Comparison of ENCODE assay signal across 11 mouse cellular contexts in genomic region chr4:109978858-109979340, GRCm38 (mm10). TPM values are rescaled to one million over a fixed set of nuclear protein-coding genes. Genes with fewer than 3 reads are reported as not detected.
A peak's percentile ranks its signal among the peaks of the same experiment; 100 is the strongest.
DNase-seq lines count a peak whose midpoint lies in the region; ATAC-seq and TF ChIP-seq lines count a peak whose summit lies in the region.
"Had no signal": no experiment of that assay in that cellular context is flagged by ENCODE, and none has a peak within 500 bp of the region (broad histone marks: within the 10 kb centered on the region; RNA-seq: fewer than 3 reads in every experiment).

No protein-coding gene starts in this region.

- ATAC-seq in kidney, embryonic 15.5 days (replicated peaks; ENCODE audit: low FRiP score): no peak
- ATAC-seq in embryonic facial prominence, embryonic 14.5 days (ENCODE audit: low read depth): no peak
- ATAC-seq in limb, embryonic 13.5 days (ENCODE audit: low FRiP score, low read depth): no peak
- ATAC-seq: activated CD4-positive, CD25-positive, alpha-beta regulatory T cell, adult 4 months had no signal

- H3K36me3 ChIP-seq in kidney, embryonic 15.5 days: no peaks in the 10 kb centered on the region
- no peaks in the 10 kb centered on the region for H3K36me3 ChIP-seq in embryonic facial prominence, embryonic 14.5 days (ENCODE audit: control insufficient read depth, insufficient read depth, low read length)
- H3K36me3 ChIP-seq in limb, embryonic 13.5 days: no peaks in the 10 kb centered on the region

- H3K4me2 ChIP-seq in kidney, embryonic 15.5 days: peak overlapping the region; percentile 78
- H3K4me2 ChIP-seq in embryonic facial prominence, embryonic 14.5 days (ENCODE audit: low read depth, low read length): peak overlapping the region; percentile 59; the same call in 1 of the 2 replicates
- peak overlapping the region; percentile 72 for H3K4me2 ChIP-seq in limb, embryonic 13.5 days (replicated peaks)

- no peak overlapping the region for H3K9ac ChIP-seq in kidney, embryonic 15.5 days
- H3K9ac ChIP-seq in embryonic facial prominence, embryonic 14.5 days (ENCODE audit: low read depth, low read length): 0 out of 2 replicates have a peak overlapping the region, but pooled peaks have one; percentile 62
- no peak overlapping the region for H3K9ac ChIP-seq in limb, embryonic 13.5 days
- H3K9ac ChIP-seq: liver, embryonic 14.5 days had no signal

- no peak for TF ChIP-seq POLR2A in brain, embryonic 14.5 days (IDR thresholded peaks at IDR 0.05; ENCODE audit: borderline replicate concordance, extremely low read depth, insufficient read depth, insufficient read length, poor library complexity, severe bottlenecking)

- H3K4me1 ChIP-seq in kidney, embryonic 15.5 days: peaks cover 64% of the 10 kb centered on the region
- peaks cover 11% of the 10 kb centered on the region; the same call in 1 of the 2 replicates for H3K4me1 ChIP-seq in embryonic facial prominence, embryonic 14.5 days (ENCODE audit: control insufficient read depth, insufficient read depth, low read length)
- H3K4me1 ChIP-seq in limb, embryonic 13.5 days: peaks cover 50% of the 10 kb centered on the region

- TF ChIP-seq CTCF in brain, embryonic 14.5 days (IDR thresholded peaks at IDR 0.05; ENCODE audit: borderline replicate concordance, extremely low read depth, insufficient read depth, insufficient read length): no peak

- peak overlapping the region; percentile 47 for H3K4me3 ChIP-seq in kidney, embryonic 15.5 days (replicated peaks)
- H3K4me3 ChIP-seq in embryonic facial prominence, embryonic 14.5 days (ENCODE audit: low read depth, low read length): peak overlapping the region; percentile 43
- peak overlapping the region; percentile 43 for H3K4me3 ChIP-seq in limb, embryonic 13.5 days

- no peak overlapping the region for H3K27ac ChIP-seq in kidney, embryonic 15.5 days
- H3K27ac ChIP-seq in embryonic facial prominence, embryonic 14.5 days (replicated peaks; ENCODE audit: low read depth, low read length): no peak overlapping the region
- no peak overlapping the region for H3K27ac ChIP-seq in limb, embryonic 13.5 days
- H3K27ac ChIP-seq: liver, embryonic 14.5 days had no signal

- peaks cover 4% of the 10 kb centered on the region; the same call in 1 of the 2 replicates for H3K9me3 ChIP-seq in kidney, embryonic 15.5 days (replicated peaks)
- peaks cover 4% of the 10 kb centered on the region; the same call in 1 of the 2 replicates for H3K9me3 ChIP-seq in embryonic facial prominence, embryonic 14.5 days (ENCODE audit: control insufficient read depth, low read length)
- H3K9me3 ChIP-seq in limb, embryonic 13.5 days: 0 out of 2 replicates have a peak, but pooled peaks cover 3% of the 10 kb centered on the region

- 3% methylated on average over 9 of the region's 9 CpGs for WGBS in kidney, embryonic 15.5 days
- WGBS in embryonic facial prominence, embryonic 14.5 days: 2% methylated on average over 9 of the region's 9 CpGs
- 3% methylated on average over 9 of the region's 9 CpGs for WGBS in limb, embryonic 13.5 days

- H3K27me3 ChIP-seq in kidney, embryonic 15.5 days: peaks cover 99% of the 10 kb centered on the region
- H3K27me3 ChIP-seq in embryonic facial prominence, embryonic 14.5 days (replicated peaks; ENCODE audit: control insufficient read depth, insufficient read depth, low read length): peaks cover 100% of the 10 kb centered on the region
- peaks cover 99% of the 10 kb centered on the region for H3K27me3 ChIP-seq in limb, embryonic 13.5 days

- DNase-seq in kidney, adult 11 months: no peak
- DNase-seq in brain, embryonic 14.5 days (ENCODE audit: low read depth): peak; percentile 37
- DNase-seq in embryonic facial prominence, embryonic 14.5 days (ENCODE audit: low spot score): no peak
- no peak for DNase-seq in urinary bladder, postnatal 14 days (ENCODE audit: low spot score)
- no peak for DNase-seq in cerebellum, postnatal 25 days
- no peak for DNase-seq in lung, postnatal 10 days
- DNase-seq: cerebellum, adult 11 months had no signal

RNA-seq across cellular contexts. Expression of gene Dmrta2, which starts 1.0 kb away (rescaled TPM):
- polyA plus RNA-seq in kidney, embryonic 15.5 days (2015; fragmentation: Nextera tagmentation; extraction: Ambion mirVana): 0.08 and 0.13 TPM in 2 replicates
- 8.2 and 22.2 TPM in 2 replicates for polyA plus RNA-seq in brain, embryonic 14.5 days (2012; rRNA removed)
- 0.71 TPM in 2 replicates for polyA plus RNA-seq in embryonic facial prominence, embryonic 14.5 days (2014; fragmentation: Nextera tagmentation; extraction: Ambion mirVana)
- 0.08 TPM in 2 replicates for polyA plus RNA-seq in limb, embryonic 13.5 days (2015; fragmentation: Nextera tagmentation; extraction: Ambion mirVana)
- polyA plus RNA-seq: activated CD4-positive, CD25-positive, alpha-beta regulatory T cell, adult 4 months had no signal
